25 mouse cellular contexts compared by ENCODE assay signal in genomic region chr14:11690066-11690465, GRCm38 (mm10).
DNase-seq lines count a peak whose midpoint lies in the region; ATAC-seq lines count a peak whose summit lies in the region.
"Had no signal": no experiment of that assay in that cellular context is flagged by ENCODE, and none has a peak within 500 bp of the region (broad histone marks: within the 10 kb centered on the region; RNA-seq: fewer than 3 reads in every experiment).

No protein-coding gene starts in this region.

- no peak overlapping the region for H3K4me3 ChIP-seq in forebrain, embryonic 13.5 days
- no peak overlapping the region for H3K4me3 ChIP-seq in forebrain, embryonic 10.5 days
- H3K4me3 ChIP-seq in forebrain, embryonic 15.5 days, result no peak overlapping the region
- H3K4me3 ChIP-seq in forebrain, embryonic 12.5 days (replicated peaks), result no peak overlapping the region
- H3K4me3 ChIP-seq: embryonic facial prominence, embryonic 13.5 days; embryonic facial prominence, embryonic 15.5 days; erythroblast, embryonic 14.5 days had no signal

- no peaks in the 10 kb centered on the region for H3K36me3 ChIP-seq in forebrain, embryonic 13.5 days (ENCODE audit: poor library complexity, severe bottlenecking)
- H3K36me3 ChIP-seq in forebrain, embryonic 10.5 days (replicated peaks), result no peaks in the 10 kb centered on the region
- H3K36me3 ChIP-seq in forebrain, embryonic 15.5 days, result no peaks in the 10 kb centered on the region
- H3K36me3 ChIP-seq in forebrain, embryonic 12.5 days (replicated peaks), result no peaks in the 10 kb centered on the region
- H3K36me3 ChIP-seq: embryonic facial prominence, embryonic 13.5 days; embryonic facial prominence, embryonic 15.5 days; G1E had no signal

- H3K4me1 ChIP-seq in forebrain, embryonic 13.5 days, result peaks cover 23% of the 10 kb centered on the region
- H3K4me1 ChIP-seq in forebrain, embryonic 10.5 days, result peaks cover 26% of the 10 kb centered on the region
- H3K4me1 ChIP-seq in forebrain, embryonic 15.5 days, result peaks cover 16% of the 10 kb centered on the region
- H3K4me1 ChIP-seq in forebrain, embryonic 12.5 days, result peaks cover 14% of the 10 kb centered on the region

- 94% methylated on average over 1 of the region's 1 CpGs for WGBS in forebrain, embryonic 13.5 days
- WGBS in forebrain, embryonic 10.5 days, result 93% methylated on average over 1 of the region's 1 CpGs
- WGBS in forebrain, embryonic 15.5 days, result 77% methylated on average over 1 of the region's 1 CpGs
- 86% methylated on average over 1 of the region's 1 CpGs for WGBS in forebrain, embryonic 12.5 days

- no peaks in the 10 kb centered on the region for H3K27me3 ChIP-seq in forebrain, embryonic 13.5 days
- H3K27me3 ChIP-seq in forebrain, embryonic 10.5 days (ENCODE audit: poor library complexity, severe bottlenecking), result no peaks in the 10 kb centered on the region
- no peaks in the 10 kb centered on the region for H3K27me3 ChIP-seq in forebrain, embryonic 15.5 days
- no peaks in the 10 kb centered on the region; the same call in 1 of the 2 replicates for H3K27me3 ChIP-seq in forebrain, embryonic 12.5 days
- H3K27me3 ChIP-seq: CH12.LX; embryonic facial prominence, embryonic 13.5 days; embryonic facial prominence, embryonic 15.5 days; Patski had no signal

- H3K4me2 ChIP-seq in forebrain, embryonic 13.5 days, result no peak overlapping the region
- no peak overlapping the region for H3K4me2 ChIP-seq in forebrain, embryonic 15.5 days (replicated peaks)
- no peak overlapping the region for H3K4me2 ChIP-seq in forebrain, embryonic 12.5 days
- H3K4me2 ChIP-seq: embryonic facial prominence, embryonic 13.5 days; embryonic facial prominence, embryonic 15.5 days had no signal

- H3K9ac ChIP-seq in forebrain, embryonic 13.5 days, result no peak overlapping the region
- H3K9ac ChIP-seq in forebrain, embryonic 15.5 days (replicated peaks), result no peak overlapping the region
- no peak overlapping the region for H3K9ac ChIP-seq in forebrain, embryonic 12.5 days
- H3K9ac ChIP-seq: embryonic facial prominence, embryonic 13.5 days; embryonic facial prominence, embryonic 15.5 days had no signal

- H3K27ac ChIP-seq in forebrain, embryonic 13.5 days, result no peak overlapping the region
- no peak overlapping the region for H3K27ac ChIP-seq in forebrain, embryonic 10.5 days
- no peak overlapping the region for H3K27ac ChIP-seq in forebrain, embryonic 15.5 days (replicated peaks)
- no peak overlapping the region for H3K27ac ChIP-seq in forebrain, embryonic 12.5 days
- H3K27ac ChIP-seq: embryonic facial prominence, embryonic 13.5 days; embryonic facial prominence, embryonic 15.5 days had no signal

- no peaks in the 10 kb centered on the region for H3K9me3 ChIP-seq in forebrain, embryonic 13.5 days (replicated peaks)
- H3K9me3 ChIP-seq in forebrain, embryonic 10.5 days, result no peaks in the 10 kb centered on the region
- H3K9me3 ChIP-seq in forebrain, embryonic 15.5 days, result no peaks in the 10 kb centered on the region
- no peaks in the 10 kb centered on the region for H3K9me3 ChIP-seq in forebrain, embryonic 12.5 days
- H3K9me3 ChIP-seq: embryonic facial prominence, embryonic 13.5 days; embryonic facial prominence, embryonic 15.5 days had no signal

- peak; percentile 57; the same call in 1 of the 2 replicates for ATAC-seq in forebrain, embryonic 13.5 days
- ATAC-seq in forebrain, embryonic 15.5 days (replicated peaks), result 0 out of 2 replicates have a peak, but pooled peaks have one; percentile 36
- no peak for ATAC-seq in forebrain, embryonic 12.5 days (ENCODE audit: low FRiP score)
- ATAC-seq: activated CD4-positive, CD25-positive, alpha-beta regulatory T cell, adult 4 months; CD4-positive, CD25-positive, alpha-beta regulatory T cell, adult 4 months; Patski had no signal

- DNase-seq in forebrain, embryonic 10.5 days (ENCODE audit: extremely low spot score, low spot score), result no peak
- DNase-seq in retina, postnatal 1 day, result peak; percentile 45
- DNase-seq in retina, embryonic 14.5 days (ENCODE audit: low spot score), result no peak
- DNase-seq: adrenal gland, adult 8-10 months; adrenal gland, postnatal 14 days; adrenal gland, postnatal 36 days; B cell, adult 2 months; cerebellum, adult 11 months; cerebellum, adult 18-20 months; cerebellum, adult 8-10 months; cerebellum, adult 9-11 months; cerebellum, postnatal 14 days; cerebellum, postnatal 36 days; embryo, embryonic 11 days had no signal
